Mouse (Mus musculus) neural tube, embryonic 10.5 days (tissue): ENCODE measurements around the gene Hprt.

ENCODE experiments used
- DNase-seq: peaks from one replicate; pipeline ENCODE4 v3.0.0-alpha.2; 2017; ENCODE audit warnings: low spot score; ENCODE audit errors: extremely low spot score

Gene Hprt

GRCm38 (mm10) chrX:53041006-53041405 lies 53.1 kb downstream of the Hprt start:
- DNase-seq = no peak

DNA sequence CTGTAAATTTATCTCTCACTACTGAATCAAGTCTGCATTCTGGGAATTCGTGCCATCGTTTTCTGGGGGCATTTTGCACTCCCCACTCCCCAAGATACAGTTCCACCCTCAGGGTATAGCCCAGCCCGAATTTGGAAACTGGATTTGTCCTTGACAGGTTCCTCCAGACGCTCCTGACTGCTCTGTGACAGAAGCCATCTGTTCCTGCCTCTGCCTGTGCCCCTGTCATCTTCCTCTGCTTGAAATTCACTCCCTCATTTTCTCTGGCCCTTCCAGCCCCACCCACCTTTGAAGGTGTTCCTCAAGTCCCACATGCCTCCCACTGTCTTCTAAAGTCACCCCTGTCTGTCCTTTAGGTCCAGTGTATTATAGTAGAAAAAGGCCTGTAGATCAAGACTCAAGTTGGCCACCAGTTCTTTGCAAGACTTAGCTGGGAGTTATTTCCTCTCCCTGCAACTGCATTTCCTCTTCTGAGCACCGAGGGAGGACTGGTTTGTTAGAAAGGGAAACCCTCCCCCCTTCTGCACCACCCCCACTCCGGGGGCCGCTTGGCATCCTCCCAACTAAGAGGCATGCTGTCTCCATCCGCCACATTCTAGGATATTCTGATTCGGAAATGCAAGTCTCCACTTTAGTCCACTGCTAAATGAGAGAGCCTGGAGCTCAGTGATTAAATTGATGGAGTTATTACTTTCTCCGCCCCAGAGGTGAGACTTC lies 57.4 kb downstream of the Hprt start:
- no peak for DNase-seq

- no peak for DNase-seq
Observed at GRCm38 (mm10) chrX:53046033-53046432, 58.1 kb downstream of the Hprt start.

- no peak for DNase-seq
Observed at GRCm38 (mm10) chrX:53046911-53047310, 59.0 kb downstream of the Hprt start.

GRCm38 (mm10) chrX:53049196-53049595 lies 61.3 kb downstream of the Hprt start:
- no peak for DNase-seq

DNA sequence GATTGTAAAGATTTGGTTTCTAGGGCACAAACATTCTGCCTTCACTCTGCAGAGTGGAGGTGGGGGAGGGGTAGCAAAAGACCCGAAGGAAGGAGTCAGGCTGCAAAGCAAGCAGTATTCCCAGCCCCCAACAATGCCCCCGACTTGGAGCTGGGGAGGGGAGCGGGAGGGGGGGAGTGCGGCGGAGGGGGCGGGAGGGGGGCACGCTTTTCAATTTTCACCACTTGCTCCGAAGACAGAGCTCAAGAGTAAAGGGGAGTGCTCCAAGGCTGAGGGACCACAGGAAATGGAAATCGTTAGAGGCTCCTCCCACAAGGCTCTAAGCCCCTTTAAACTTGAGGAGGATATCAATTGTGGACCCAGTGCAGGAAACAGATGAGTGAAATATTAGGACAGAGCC lies 62.4 kb downstream of the Hprt start:
- DNase-seq = peak; percentile 40

GRCm38 (mm10) chrX:53052652-53053500 lies 64.9 kb downstream of the Hprt start:
- peak; percentile 69 for DNase-seq

- no peak for DNase-seq
Observed at GRCm38 (mm10) chrX:53053885-53054284, 65.9 kb downstream of the Hprt start.

- DNase-seq = no peak
Observed at GRCm38 (mm10) chrX:53055771-53056170, 67.8 kb downstream of the Hprt start.

- no peak for DNase-seq
Observed at GRCm38 (mm10) chrX:53056627-53057026, 68.7 kb downstream of the Hprt start.

GRCm38 (mm10) chrX:53057054-53057759 lies 69.3 kb downstream of the Hprt start:
- peak; percentile 81 for DNase-seq

DNA sequence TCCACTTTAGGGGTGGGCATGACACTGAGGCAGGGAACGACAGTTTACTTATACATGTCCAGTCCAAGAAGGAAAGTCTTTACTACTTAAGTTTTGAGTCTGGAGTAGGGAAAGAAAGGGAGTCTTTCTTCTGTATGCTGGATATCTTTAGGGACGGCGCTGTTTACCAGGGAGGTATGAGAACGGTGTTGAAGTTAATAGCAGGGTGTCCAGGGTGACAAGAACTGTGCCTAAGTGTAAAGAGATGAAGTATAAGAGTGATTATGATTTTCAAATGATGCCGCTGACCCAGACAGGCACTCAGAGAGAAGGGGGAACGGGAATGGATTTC lies 69.8 kb downstream of the Hprt start:
- DNase-seq = no peak

GRCm38 (mm10) chrX:53058459-53059280 lies 70.7 kb downstream of the Hprt start:
- DNase-seq = peak; percentile 53

- no peak for DNase-seq
Observed at GRCm38 (mm10) chrX:53059426-53060007, 71.6 kb downstream of the Hprt start.

- no peak for DNase-seq
Observed at GRCm38 (mm10) chrX:53064406-53064805, 76.5 kb downstream of the Hprt start.
